Mouse (Mus musculus): ENCODE results near the gene Lrfn2. TPM values are rescaled to one million over a fixed set of nuclear protein-coding genes. Genes with fewer than 3 reads are reported as not detected.
A peak's percentile ranks its signal among the peaks of the same experiment; 100 is the strongest.

Gene Lrfn2
- polyA plus RNA-seq, 1 experiment from 2014 or later: 13.2 TPM

GRCm38 (mm10) chr17:48976611-48977022 is 44.4 kb downstream of the Lrfn2 start:
- peak; percentile 75 for ATAC-seq
- H3K4me1 ChIP-seq (ENCODE audit: control insufficient read depth, insufficient read depth, low read depth, low read length): peaks cover 29% of the 10 kb centered on the region
- no peak overlapping the region for H3K4me3 ChIP-seq (ENCODE audit: low read length)
- no peaks in the 10 kb centered on the region for H3K27me3 ChIP-seq (replicated peaks; ENCODE audit: control insufficient read depth, insufficient read depth, low read length)
- H3K9me3 ChIP-seq (ENCODE audit: control insufficient read depth, low read length): no peaks in the 10 kb centered on the region
- 12% methylated on average over 5 of the region's 5 CpGs for WGBS
- no peak overlapping the region for H3K4me2 ChIP-seq (ENCODE audit: low read length)
- H3K9ac ChIP-seq (ENCODE audit: low read depth, low read length): no peak overlapping the region
- H3K36me3 ChIP-seq (ENCODE audit: control insufficient read depth, insufficient read depth, low read length): no peaks in the 10 kb centered on the region
- peak overlapping the region; percentile 81 for H3K27ac ChIP-seq (ENCODE audit: low read depth, low read length)

- no peak overlapping the region for H3K4me2 ChIP-seq (ENCODE audit: low read length)
- H3K9ac ChIP-seq (ENCODE audit: low read depth, low read length): no peak overlapping the region
- H3K4me3 ChIP-seq (ENCODE audit: low read length): no peak overlapping the region
- no peaks in the 10 kb centered on the region for H3K36me3 ChIP-seq (ENCODE audit: control insufficient read depth, insufficient read depth, low read length)
- H3K27me3 ChIP-seq (replicated peaks; ENCODE audit: control insufficient read depth, insufficient read depth, low read length): no peaks in the 10 kb centered on the region
- H3K27ac ChIP-seq (ENCODE audit: low read depth, low read length): no peak overlapping the region
- H3K9me3 ChIP-seq (ENCODE audit: control insufficient read depth, low read length): no peaks in the 10 kb centered on the region
- ATAC-seq: no peak
- 71% methylated on average over 1 of the region's 1 CpGs for WGBS
- H3K4me1 ChIP-seq (ENCODE audit: control insufficient read depth, insufficient read depth, low read depth, low read length): peaks cover 7% of the 10 kb centered on the region
These were observed 63.2 kb downstream of the Lrfn2 start for GRCm38 (mm10) chr17:48995256-48995993.

GRCm38 (mm10) chr17:48999463-49000227 is 67.5 kb downstream of the Lrfn2 start:
- Histone ChIP-seq H3K27me3 (replicated peaks; ENCODE audit: control insufficient read depth, insufficient read depth, low read length) (no peaks in the 10 kb centered on the region), H3K9ac (ENCODE audit: low read depth, low read length) (no peak overlapping the region), H3K9me3 (ENCODE audit: control insufficient read depth, low read length) (no peaks in the 10 kb centered on the region), H3K27ac (ENCODE audit: low read depth, low read length) (no peak overlapping the region), H3K4me3 (ENCODE audit: low read length) (no peak overlapping the region), H3K36me3 (ENCODE audit: control insufficient read depth, insufficient read depth, low read length) (no peaks in the 10 kb centered on the region), H3K4me1 (ENCODE audit: control insufficient read depth, insufficient read depth, low read depth, low read length) (peaks cover 7% of the 10 kb centered on the region), H3K4me2 (ENCODE audit: low read length) (0 out of 2 replicates have a peak overlapping the region, but pooled peaks have one; percentile 1)
- 2% methylated on average over 11 of the region's 11 CpGs for WGBS
- 0 out of 2 replicates have a peak, but pooled peaks have one; percentile 32 for ATAC-seq

GRCm38 (mm10) chr17:49009384-49010073 is 77.3 kb downstream of the Lrfn2 start:
- no peak for ATAC-seq
- no peak overlapping the region for H3K4me3 ChIP-seq (ENCODE audit: low read length)
- H3K9ac ChIP-seq (ENCODE audit: low read depth, low read length): no peak overlapping the region
- no peaks in the 10 kb centered on the region for H3K9me3 ChIP-seq (ENCODE audit: control insufficient read depth, low read length)
- H3K36me3 ChIP-seq (ENCODE audit: control insufficient read depth, insufficient read depth, low read length): no peaks in the 10 kb centered on the region
- no peaks in the 10 kb centered on the region for H3K4me1 ChIP-seq (ENCODE audit: control insufficient read depth, insufficient read depth, low read depth, low read length)
- no peak overlapping the region for H3K27ac ChIP-seq (ENCODE audit: low read depth, low read length)
- H3K27me3 ChIP-seq (replicated peaks; ENCODE audit: control insufficient read depth, insufficient read depth, low read length): no peaks in the 10 kb centered on the region
- H3K4me2 ChIP-seq (ENCODE audit: low read length): no peak overlapping the region
- WGBS: 74% methylated on average over 7 of the region's 7 CpGs

GRCm38 (mm10) chr17:49013876-49014600 is 81.9 kb downstream of the Lrfn2 start:
- ATAC-seq: no peak
- no peak overlapping the region for H3K4me2 ChIP-seq (ENCODE audit: low read length)
- no peaks in the 10 kb centered on the region for H3K27me3 ChIP-seq (replicated peaks; ENCODE audit: control insufficient read depth, insufficient read depth, low read length)
- H3K4me3 ChIP-seq (ENCODE audit: low read length): no peak overlapping the region
- H3K36me3 ChIP-seq (ENCODE audit: control insufficient read depth, insufficient read depth, low read length): no peaks in the 10 kb centered on the region
- 81% methylated on average over 7 of the region's 7 CpGs for WGBS
- no peak overlapping the region for H3K9ac ChIP-seq (ENCODE audit: low read depth, low read length)
- H3K9me3 ChIP-seq (ENCODE audit: control insufficient read depth, low read length): no peaks in the 10 kb centered on the region
- H3K27ac ChIP-seq (ENCODE audit: low read depth, low read length): no peak overlapping the region
- H3K4me1 ChIP-seq (ENCODE audit: control insufficient read depth, insufficient read depth, low read depth, low read length): 0 out of 2 replicates have a peak, but pooled peaks cover 5% of the 10 kb centered on the region

- no peak overlapping the region for H3K27ac ChIP-seq (ENCODE audit: low read depth, low read length)
- no peak for ATAC-seq
- WGBS: 91% methylated on average over 6 of the region's 6 CpGs
These were observed 83.2 kb downstream of the Lrfn2 start for GRCm38 (mm10) chr17:49015368-49015767.

GRCm38 (mm10) chr17:49016229-49016628 is 84.0 kb downstream of the Lrfn2 start:
- H3K27me3 ChIP-seq (replicated peaks; ENCODE audit: control insufficient read depth, insufficient read depth, low read length): no peaks in the 10 kb centered on the region
- 90% methylated on average over 6 of the region's 6 CpGs for WGBS
- no peak for ATAC-seq
- H3K4me3 ChIP-seq (ENCODE audit: low read length): no peak overlapping the region
- no peak overlapping the region for H3K9ac ChIP-seq (ENCODE audit: low read depth, low read length)
- no peak overlapping the region for H3K27ac ChIP-seq (ENCODE audit: low read depth, low read length)
- 0 out of 2 replicates have a peak, but pooled peaks cover 5% of the 10 kb centered on the region for H3K4me1 ChIP-seq (ENCODE audit: control insufficient read depth, insufficient read depth, low read depth, low read length)
- no peaks in the 10 kb centered on the region for H3K36me3 ChIP-seq (ENCODE audit: control insufficient read depth, insufficient read depth, low read length)
- H3K4me2 ChIP-seq (ENCODE audit: low read length): no peak overlapping the region
- no peaks in the 10 kb centered on the region for H3K9me3 ChIP-seq (ENCODE audit: control insufficient read depth, low read length)

More at GRCm38 (mm10) chr17:49015368-49015767, 83.2 kb downstream of the Lrfn2 start:
- Histone ChIP-seq H3K9me3 (ENCODE audit: control insufficient read depth, low read length) (no peaks in the 10 kb centered on the region), H3K4me1 (ENCODE audit: control insufficient read depth, insufficient read depth, low read depth, low read length) (0 out of 2 replicates have a peak, but pooled peaks cover 5% of the 10 kb centered on the region), H3K9ac (ENCODE audit: low read depth, low read length) (no peak overlapping the region), H3K36me3 (ENCODE audit: control insufficient read depth, insufficient read depth, low read length) (no peaks in the 10 kb centered on the region), H3K4me3 (ENCODE audit: low read length) (no peak overlapping the region), H3K27me3 (replicated peaks; ENCODE audit: control insufficient read depth, insufficient read depth, low read length) (no peaks in the 10 kb centered on the region), H3K4me2 (ENCODE audit: low read length) (no peak overlapping the region)

GRCm38 (mm10) chr17:49017438-49018415 is 85.5 kb downstream of the Lrfn2 start:
- no peaks in the 10 kb centered on the region for H3K27me3 ChIP-seq (replicated peaks; ENCODE audit: control insufficient read depth, insufficient read depth, low read length)
- no peak for ATAC-seq
- no peak overlapping the region for H3K4me2 ChIP-seq (ENCODE audit: low read length)
- no peak overlapping the region for H3K9ac ChIP-seq (ENCODE audit: low read depth, low read length)
- 0 out of 2 replicates have a peak, but pooled peaks cover 5% of the 10 kb centered on the region for H3K4me1 ChIP-seq (ENCODE audit: control insufficient read depth, insufficient read depth, low read depth, low read length)
- no peak overlapping the region for H3K4me3 ChIP-seq (ENCODE audit: low read length)
- no peak overlapping the region for H3K27ac ChIP-seq (ENCODE audit: low read depth, low read length)
- H3K9me3 ChIP-seq (ENCODE audit: control insufficient read depth, low read length): no peaks in the 10 kb centered on the region
- H3K36me3 ChIP-seq (ENCODE audit: control insufficient read depth, insufficient read depth, low read length): no peaks in the 10 kb centered on the region
- 31% methylated on average over 17 of the region's 17 CpGs for WGBS

Data from hindbrain, embryonic 16.5 days (tissue).